Comparison of ENCODE assay signal across 8 mouse cellular contexts in the genomic region with DNA sequence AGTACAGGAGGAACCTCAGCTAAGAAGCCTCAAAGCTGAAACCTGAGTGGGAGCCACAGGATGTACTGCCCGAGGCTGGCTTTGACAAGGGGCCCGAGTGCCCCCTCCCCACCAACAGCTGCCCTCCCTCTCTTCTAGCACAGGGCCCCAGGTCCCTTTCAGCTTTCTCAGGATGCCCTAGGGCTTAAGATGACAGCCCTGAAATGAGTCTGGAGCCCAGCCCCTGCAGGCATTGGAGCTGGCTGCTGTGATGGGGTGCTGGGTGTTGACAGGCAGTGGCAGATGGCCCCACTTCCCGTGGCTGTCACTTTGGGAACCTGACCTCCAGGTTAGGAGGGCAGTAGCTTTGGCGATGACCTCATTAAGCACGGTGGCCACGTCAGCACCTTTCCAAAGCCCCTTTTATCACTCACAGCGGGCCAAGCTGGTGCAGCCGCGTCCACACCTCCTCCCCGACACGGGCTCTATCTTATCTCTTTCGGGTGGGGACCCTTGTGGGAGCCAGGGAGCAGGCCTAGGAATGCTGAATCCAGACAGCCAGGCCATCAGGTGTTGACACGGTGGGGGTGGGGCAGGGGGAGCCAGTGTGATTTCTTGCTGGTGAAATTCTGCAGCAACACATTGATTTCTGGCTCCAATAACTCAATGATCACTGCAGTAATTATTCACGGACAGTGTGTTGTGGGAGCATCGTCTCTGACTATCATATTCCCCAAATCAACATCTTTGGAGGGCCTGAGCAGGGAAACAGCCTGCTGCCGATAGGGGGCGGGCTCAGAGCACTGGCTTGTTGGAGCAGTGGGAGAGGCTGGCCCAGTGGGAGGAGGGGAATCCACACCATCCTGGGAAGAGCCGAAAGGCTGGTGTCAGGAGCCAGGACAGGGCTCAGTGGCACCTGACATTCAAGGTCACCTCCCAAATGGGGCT. TPM values are rescaled to one million over a fixed set of nuclear protein-coding genes. Genes with fewer than 3 reads are reported as not detected.
DNase-seq lines count a peak whose midpoint lies in the region; ATAC-seq and TF ChIP-seq lines count a peak whose summit lies in the region.

No protein-coding gene starts in this region.

- peak; percentile 69 for TF ChIP-seq CTCF in ES-Bruce4 (IDR thresholded peaks at IDR 0.05; ENCODE audit: low read depth, low read length)

- H3K9me3 ChIP-seq in ES-Bruce4 (replicated peaks; ENCODE audit: control insufficient read depth, insufficient read depth, low read length, poor library complexity, severe bottlenecking) = no peaks in the 10 kb centered on the region
- no peaks in the 10 kb centered on the region for H3K9me3 ChIP-seq in embryonic facial prominence, embryonic 13.5 days
- no peaks in the 10 kb centered on the region for H3K9me3 ChIP-seq in hindbrain, embryonic 14.5 days (ENCODE audit: control insufficient read depth, low read length)
- no peaks in the 10 kb centered on the region for H3K9me3 ChIP-seq in liver, embryonic 16.5 days (replicated peaks; ENCODE audit: control insufficient read depth, low read length)

- no peak for TF ChIP-seq EP300 in ES-Bruce4 (IDR thresholded peaks at IDR 0.05; ENCODE audit: insufficient read depth, low read depth, low read length)

- DNase-seq in frontal cortex, postnatal 10 days (ENCODE audit: low spot score in 2 of 2) = peak; percentile 38 to 48
- DNase-seq in hindbrain, embryonic 14.5 days (ENCODE audit: low spot score) = no peak
- DNase-seq in right cerebral cortex, postnatal 25 days = peak; percentile 34
- DNase-seq in c-Kit-positive CD71-positive TER-119-positive erythroid progenitor cells, embryonic 14.5 days (ENCODE audit: low spot score) = no peak

- no peaks in the 10 kb centered on the region for H3K36me3 ChIP-seq in ES-Bruce4 (ENCODE audit: control insufficient read depth, insufficient read depth, low read length, poor library complexity, severe bottlenecking)
- H3K36me3 ChIP-seq in embryonic facial prominence, embryonic 13.5 days = no peaks in the 10 kb centered on the region
- no peaks in the 10 kb centered on the region for H3K36me3 ChIP-seq in hindbrain, embryonic 14.5 days (replicated peaks; ENCODE audit: control insufficient read depth, insufficient read depth)
- H3K36me3 ChIP-seq in liver, embryonic 16.5 days (ENCODE audit: control insufficient read depth, insufficient read depth) = no peaks in the 10 kb centered on the region

- WGBS in embryonic facial prominence, embryonic 13.5 days = 23% methylated on average over 18 of the region's 18 CpGs
- WGBS in hindbrain, embryonic 14.5 days = 29% methylated on average over 18 of the region's 18 CpGs
- WGBS in liver, embryonic 16.5 days (ENCODE audit: insufficient replicate concordance) = 21% methylated on average over 18 of the region's 18 CpGs

- no peak for ATAC-seq in frontal cortex, adult (ENCODE audit: low TSS enrichment)
- ATAC-seq in embryonic facial prominence, embryonic 13.5 days (ENCODE audit: insufficient number of reproducible peaks, insufficient read depth, low FRiP score, low TSS enrichment, low read depth) = no peak
- 0 out of 2 replicates have a peak, but pooled peaks have one; percentile 31 for ATAC-seq in hindbrain, embryonic 14.5 days (ENCODE audit: low FRiP score)
- peak; percentile 45; the same call in 1 of the 2 replicates for ATAC-seq in liver, embryonic 16.5 days (ENCODE audit: low read depth)

- no peaks in the 10 kb centered on the region for H3K4me1 ChIP-seq in ES-Bruce4 (ENCODE audit: control insufficient read depth, insufficient read depth, low read length)
- H3K4me1 ChIP-seq in embryonic facial prominence, embryonic 13.5 days = peaks cover 62% of the 10 kb centered on the region
- peaks cover 37% of the 10 kb centered on the region for H3K4me1 ChIP-seq in hindbrain, embryonic 14.5 days (replicated peaks; ENCODE audit: control insufficient read depth, insufficient read depth, low read length)
- no peaks in the 10 kb centered on the region; the same call in 1 of the 2 replicates for H3K4me1 ChIP-seq in liver, embryonic 16.5 days (ENCODE audit: control insufficient read depth, low read depth, low read length)

- H3K4me2 ChIP-seq in embryonic facial prominence, embryonic 13.5 days = no peak overlapping the region
- H3K4me2 ChIP-seq in hindbrain, embryonic 14.5 days (replicated peaks) = no peak overlapping the region
- no peak overlapping the region for H3K4me2 ChIP-seq in liver, embryonic 16.5 days (ENCODE audit: low read depth, low read length)

- no peak overlapping the region for H3K9ac ChIP-seq in ES-Bruce4 (ENCODE audit: low read depth, poor library complexity, severe bottlenecking)
- no peak overlapping the region for H3K9ac ChIP-seq in embryonic facial prominence, embryonic 13.5 days
- H3K9ac ChIP-seq in hindbrain, embryonic 14.5 days = no peak overlapping the region
- H3K9ac ChIP-seq in liver, embryonic 16.5 days (ENCODE audit: low read depth, low read length) = no peak overlapping the region

- H3K27me3 ChIP-seq in ES-Bruce4 (ENCODE audit: control insufficient read depth, insufficient read depth, low read length, poor library complexity, severe bottlenecking) = no peaks in the 10 kb centered on the region
- H3K27me3 ChIP-seq in embryonic facial prominence, embryonic 13.5 days = no peaks in the 10 kb centered on the region
- no peaks in the 10 kb centered on the region for H3K27me3 ChIP-seq in hindbrain, embryonic 14.5 days (ENCODE audit: control insufficient read depth, insufficient read depth, low read length)
- H3K27me3 ChIP-seq in liver, embryonic 16.5 days (ENCODE audit: control insufficient read depth, insufficient read depth, low read depth, low read length) = no peaks in the 10 kb centered on the region

- no peak overlapping the region for H3K27ac ChIP-seq in ES-Bruce4 (ENCODE audit: insufficient read depth, low read length)
- H3K27ac ChIP-seq in embryonic facial prominence, embryonic 13.5 days = peak overlapping the region; percentile 48
- no peak overlapping the region for H3K27ac ChIP-seq in hindbrain, embryonic 14.5 days
- no peak overlapping the region for H3K27ac ChIP-seq in liver, embryonic 16.5 days (ENCODE audit: low read length)

- no peak for TF ChIP-seq POLR2A in ES-Bruce4 (IDR thresholded peaks at IDR 0.05; ENCODE audit: insufficient read depth, low read length)

- H3K4me3 ChIP-seq in ES-Bruce4 (ENCODE audit: low read depth, low read length) = no peak overlapping the region
- H3K4me3 ChIP-seq in embryonic facial prominence, embryonic 13.5 days = no peak overlapping the region
- no peak overlapping the region for H3K4me3 ChIP-seq in hindbrain, embryonic 14.5 days (replicated peaks; ENCODE audit: low read length)
- no peak overlapping the region for H3K4me3 ChIP-seq in liver, embryonic 16.5 days (ENCODE audit: low read depth, low read length)

RNA-seq across cellular contexts. Expression of gene B230104I21Rik, which starts 57.5 kb away (rescaled TPM):
- not detected in 2 replicates for polyA plus RNA-seq in ES-Bruce4 (2011; ENCODE audit: insufficient read depth, insufficient read length, low read depth, missing spikeins)
- not detected in 2 replicates for polyA plus RNA-seq in embryonic facial prominence, embryonic 13.5 days (2015; fragmentation: Nextera tagmentation; extraction: Ambion mirVana)
- polyA plus RNA-seq in hindbrain, embryonic 14.5 days (2014; fragmentation: Nextera tagmentation; extraction: Ambion mirVana) = not detected in 2 replicates
- not detected in 2 replicates for polyA plus RNA-seq in liver, embryonic 16.5 days (2015; fragmentation: Nextera tagmentation; extraction: Ambion mirVana)

Comparison
In these comparisons a context has a peak if more than half of its experiments do, and no peak if none do; other contexts are left out.
1. DNase-seq: peak in frontal cortex, postnatal 10 days (2 of 2) and right cerebral cortex, postnatal 25 days (single experiment); none in hindbrain, embryonic 14.5 days (single experiment) and c-Kit-positive CD71-positive TER-119-positive erythroid progenitor cells, embryonic 14.5 days (single experiment).
2. ATAC-seq: peak in hindbrain, embryonic 14.5 days (single experiment) and liver, embryonic 16.5 days (single experiment); none in frontal cortex, adult (single experiment) and embryonic facial prominence, embryonic 13.5 days (single experiment).